Mouse (Mus musculus): ENCODE measurements around the gene Mageb3. TPM values are rescaled to one million over a fixed set of nuclear protein-coding genes. Genes with fewer than 3 reads are reported as not detected.

Mageb3 gene
- not detected for polyA plus RNA-seq (2014; fragmentation: Illumina TruSeq; extraction: RNeasy Lipid Tissue Mini Kit (QIAGEN cat#74804); ENCODE audit: low read depth, low replicate concordance)

GRCm38 (mm10) chr2:121955765-121956223 is at the start of gene Mageb3, which contains the start of gene Ctdspl2:
TSS of gene Mageb3 (minus strand) at chr2:121956092.
TSS of gene Ctdspl2 (plus strand) at chr2:121956001.

Other genes starting within 250 kb of the Mageb3 start
- 2.7 TPM for gene Frmd5, start 149.0 kb downstream of the Mageb3 start, polyA plus RNA-seq (2014; fragmentation: Illumina TruSeq; extraction: RNeasy Lipid Tissue Mini Kit (QIAGEN cat#74804); ENCODE audit: low read depth, low replicate concordance)
- 28.9 TPM for gene Casc4, start 89.1 kb downstream of the Mageb3 start, polyA plus RNA-seq (2014; fragmentation: Illumina TruSeq; extraction: RNeasy Lipid Tissue Mini Kit (QIAGEN cat#74804); ENCODE audit: low read depth, low replicate concordance)
- gene Ctdspl2, start 91 bp downstream of the Mageb3 start, polyA plus RNA-seq (2014; fragmentation: Illumina TruSeq; extraction: RNeasy Lipid Tissue Mini Kit (QIAGEN cat#74804); ENCODE audit: low read depth, low replicate concordance): 12.1 TPM
- gene Eif3j1, start 72.5 kb upstream of the Mageb3 start, polyA plus RNA-seq (2014; fragmentation: Illumina TruSeq; extraction: RNeasy Lipid Tissue Mini Kit (QIAGEN cat#74804); ENCODE audit: low read depth, low replicate concordance): 16.7 TPM
- 13.2 TPM for gene Spg11, start 162.3 kb upstream of the Mageb3 start, polyA plus RNA-seq (2014; fragmentation: Illumina TruSeq; extraction: RNeasy Lipid Tissue Mini Kit (QIAGEN cat#74804); ENCODE audit: low read depth, low replicate concordance)
- 2,912 TPM for gene B2m, start 191.6 kb upstream of the Mageb3 start, polyA plus RNA-seq (2014; fragmentation: Illumina TruSeq; extraction: RNeasy Lipid Tissue Mini Kit (QIAGEN cat#74804); ENCODE audit: low read depth, low replicate concordance)
- gene Trim69, start 204.6 kb upstream of the Mageb3 start, polyA plus RNA-seq (2014; fragmentation: Illumina TruSeq; extraction: RNeasy Lipid Tissue Mini Kit (QIAGEN cat#74804); ENCODE audit: low read depth, low replicate concordance): 2.5 TPM
- 0.20 TPM for gene Patl2, start 230.1 kb upstream of the Mageb3 start, polyA plus RNA-seq (2014; fragmentation: Illumina TruSeq; extraction: RNeasy Lipid Tissue Mini Kit (QIAGEN cat#74804); ENCODE audit: low read depth, low replicate concordance)
- not detected for gene Terb2, start 230.2 kb upstream of the Mageb3 start, polyA plus RNA-seq (2014; fragmentation: Illumina TruSeq; extraction: RNeasy Lipid Tissue Mini Kit (QIAGEN cat#74804); ENCODE audit: low read depth, low replicate concordance)